Mouse (Mus musculus) lung, adult 2 months (tissue): ENCODE measurements at regions not wholly inside any gene's neighbourhood (a gene's known extent, or its start where the extent isn't known, plus 50 kb on each side); places are given as distances from the start of the nearest gene placed in this dataset.

Source experiments
- CTCF ChIP-seq: fragments of 200-500 bp; IDR thresholded peaks from 2 replicates; pipeline ENCODE4 v1.5.1; 2011; ENCODE audit warnings: mild to moderate bottlenecking, low read length, control low read depth; ENCODE audit not compliant: insufficient read depth
- POLR2A ChIP-seq: fragments of 200-500 bp; IDR thresholded peaks from 2 replicates; pipeline ENCODE4 v1.6.1; 2011; ENCODE audit warnings: low read depth, mild to moderate bottlenecking, control low read depth, low read length, borderline replicate concordance; ENCODE audit errors: extremely low read depth

- TF ChIP-seq CTCF (no peak), POLR2A (no peak)
These were observed 49.9 kb upstream of the Ado start for GRCm38 (mm10) chr10:67598590-67599047.
